Mouse (Mus musculus) liver (tissue): Measurements from ENCODE around the gene Pdcd10.

Experiments
- DNase-seq: peaks from one replicate; pipeline ENCODE4 v3.0.0-alpha.2; 2020; ENCODE audit warnings: mixed read lengths

The Pdcd10 gene

GRCm38 (mm10) chr3:75556695-75557291 is at the start of gene Pdcd10:
Gene Pdcd10, minus strand, starts transcription at chr3:75556856.
- DNase-seq, result peak; percentile 100

- no peak for DNase-seq
These were observed 28.2 kb upstream of the Pdcd10 start for GRCm38 (mm10) chr3:75584898-75585297.

- DNase-seq, result no peak
These were observed 26.6 kb upstream of the Pdcd10 start for GRCm38 (mm10) chr3:75583293-75583692.

- peak; percentile 35 for DNase-seq
These were observed 22.7 kb upstream of the Pdcd10 start for GRCm38 (mm10) chr3:75579352-75579751.

- no peak for DNase-seq
These were observed 18.9 kb upstream of the Pdcd10 start for GRCm38 (mm10) chr3:75575582-75575981.

- no peak for DNase-seq
These were observed 17.4 kb upstream of the Pdcd10 start for GRCm38 (mm10) chr3:75574074-75574473.

GRCm38 (mm10) chr3:75557292-75557691 is 636 bp upstream of the Pdcd10 start, which contains the start of gene Serpini1:
Gene Serpini1, plus strand, starts transcription at chr3:75557547.
- peak; percentile 91 for DNase-seq

- no peak for DNase-seq
These were observed 448 bp downstream of the Pdcd10 start for GRCm38 (mm10) chr3:75556121-75556694.

GRCm38 (mm10) chr3:75551248-75551647 is 5.4 kb downstream of the Pdcd10 start:
- no peak for DNase-seq

- no peak for DNase-seq
These were observed 12.4 kb downstream of the Pdcd10 start for GRCm38 (mm10) chr3:75544287-75544686.

- DNase-seq, result peak; percentile 62
These were observed 13.8 kb downstream of the Pdcd10 start for GRCm38 (mm10) chr3:75542852-75543251.

GRCm38 (mm10) chr3:75541259-75541658 is 15.4 kb downstream of the Pdcd10 start:
- no peak for DNase-seq

GRCm38 (mm10) chr3:75534045-75534834 is 22.4 kb downstream of the Pdcd10 start:
- DNase-seq, result peak; percentile 67

GRCm38 (mm10) chr3:75531074-75531473 is 25.6 kb downstream of the Pdcd10 start:
- DNase-seq, result no peak

GRCm38 (mm10) chr3:75522527-75522926 is 34.1 kb downstream of the Pdcd10 start:
- no peak for DNase-seq

GRCm38 (mm10) chr3:75521314-75521713 is 35.3 kb downstream of the Pdcd10 start:
- no peak for DNase-seq

- DNase-seq, result peak; percentile 57
These were observed 38.9 kb downstream of the Pdcd10 start for GRCm38 (mm10) chr3:75517631-75518250.

- DNase-seq, result no peak
These were observed 57.4 kb downstream of the Pdcd10 start for GRCm38 (mm10) chr3:75498961-75499960.

- peak; percentile 9 for DNase-seq
These were observed 63.7 kb downstream of the Pdcd10 start for GRCm38 (mm10) chr3:75492913-75493312.

- no peak for DNase-seq
These were observed 74.6 kb downstream of the Pdcd10 start, which contains the start of gene Wdr49 for GRCm38 (mm10) chr3:75482056-75482455. Gene Wdr49, minus strand, starts transcription at chr3:75482156.

GRCm38 (mm10) chr3:75475106-75475505 is 81.5 kb downstream of the Pdcd10 start:
- DNase-seq, result no peak

- DNase-seq, result no peak
These were observed 82.0 kb downstream of the Pdcd10 start for GRCm38 (mm10) chr3:75474657-75475056.
